Mouse (Mus musculus) lung, embryonic 16.5 days (tissue): Measurements from ENCODE around the gene Apbb2. TPM values are rescaled to one million over a fixed set of nuclear protein-coding genes. Genes with fewer than 3 reads are reported as not detected.

Source experiments
- ATAC-seq: fragments of 200-750 bp; cut with Nextera tagmentation; 2 replicates; pipeline ENCODE4 v1.8.0; 2017; ENCODE audit warnings: low read depth, mild to moderate bottlenecking, moderate library complexity
- H3K27ac ChIP-seq: fragments of 300-500 bp; sonication (generic); 2 replicates; pipeline ENCODE4 v1.5.1; 2014; ENCODE audit warnings: mild to moderate bottlenecking, control low read depth, low read length
- H3K27me3 ChIP-seq: fragments of 300-500 bp; sonication (generic); 2 replicates; pipeline ENCODE4 v1.6.1; 2014; ENCODE audit warnings: low read depth, low read length, mixed read lengths; ENCODE audit not compliant: control insufficient read depth, insufficient read depth
- H3K36me3 ChIP-seq: fragments of 300-500 bp; sonication (generic); 2 replicates; pipeline ENCODE4 v1.6.1; 2014; ENCODE audit warnings: low read length; ENCODE audit not compliant: control insufficient read depth, insufficient read depth
- H3K4me1 ChIP-seq: fragments of 300-500 bp; sonication (generic); replicated peaks from 2 replicates; pipeline ENCODE4 v1.6.1; 2014; ENCODE audit warnings: low read length, mixed read lengths; ENCODE audit not compliant: control insufficient read depth, insufficient read depth
- H3K4me2 ChIP-seq: fragments of 300-500 bp; sonication (generic); 2 replicates; pipeline ENCODE4 v1.6.1; 2014; ENCODE audit warnings: low read depth, low read length, control low read depth
- H3K4me3 ChIP-seq: fragments of 300-500 bp; sonication (generic); 2 replicates; pipeline ENCODE4 v1.5.1; 2014; ENCODE audit warnings: mild to moderate bottlenecking, low read length, control low read depth
- H3K9ac ChIP-seq: fragments of 300-500 bp; sonication (generic); 2 replicates; pipeline ENCODE4 v1.6.1; 2014; ENCODE audit warnings: low read length, control low read depth
- H3K9me3 ChIP-seq: fragments of 300-500 bp; sonication (generic); 2 replicates; pipeline ENCODE4 v1.6.1; 2016; ENCODE audit warnings: low read length; ENCODE audit not compliant: control insufficient read depth
- WGBS: fragments of 180-500 bp; shearing (Covaris S2); extraction: QIAGEN DNeasy Blood & Tissue Kit; methylation state at CpG from one replicate; pipeline ENCODE4 v1.1.7; 2014; 5-methylcytosine and 5-hydroxymethylcytosine counted together
- polyA plus RNA-seq: library from polyadenylated mRNA; unstranded; fragments of >200 nt; fragmentation: Nextera tagmentation; extraction: Ambion mirVana; gene quantifications from 2 replicates; pipeline ENCODE4 v1.2.1, GENCODE M21; 2015

The Apbb2 gene
- polyA plus RNA-seq, 1 experiment from 2014 or later = 56.7 TPM

GRCm38 (mm10) chr5:66523681-66524503 is 94.7 kb downstream of the Apbb2 start:
- H3K27ac ChIP-seq = peak overlapping the region; percentile 67
- WGBS = 46% methylated on average over 16 of the region's 16 CpGs
- H3K4me1 ChIP-seq = peaks cover 22% of the 10 kb centered on the region
- no peaks in the 10 kb centered on the region for H3K27me3 ChIP-seq
- ATAC-seq = 0 out of 2 replicates have a peak, but pooled peaks have one; percentile 24
- no peaks in the 10 kb centered on the region for H3K36me3 ChIP-seq
- H3K4me3 ChIP-seq = peak overlapping the region; percentile 13; the same call in 1 of the 2 replicates
- H3K4me2 ChIP-seq = peak overlapping the region; percentile 45
- no peaks in the 10 kb centered on the region for H3K9me3 ChIP-seq
- peak overlapping the region; percentile 26; the same call in 1 of the 2 replicates for H3K9ac ChIP-seq

- no peaks in the 10 kb centered on the region for H3K9me3 ChIP-seq
- H3K27ac ChIP-seq = no peak overlapping the region
- H3K27me3 ChIP-seq = no peaks in the 10 kb centered on the region
- ATAC-seq = no peak
- H3K9ac ChIP-seq = no peak overlapping the region
- H3K4me1 ChIP-seq = peaks cover 21% of the 10 kb centered on the region
- 72% methylated on average over 2 of the region's 2 CpGs for whole genome bisulfite sequencing
- H3K4me3 ChIP-seq = no peak overlapping the region
- H3K36me3 ChIP-seq = no peaks in the 10 kb centered on the region
- H3K4me2 ChIP-seq = no peak overlapping the region
These were observed 97.3 kb downstream of the Apbb2 start for GRCm38 (mm10) chr5:66521250-66521649.

GRCm38 (mm10) chr5:66519511-66519910 is 99.1 kb downstream of the Apbb2 start:
- Histone ChIP-seq H3K27ac (no peak overlapping the region), H3K9ac (no peak overlapping the region), H3K36me3 (no peaks in the 10 kb centered on the region), H3K4me3 (no peak overlapping the region), H3K4me1 (peaks cover 21% of the 10 kb centered on the region), H3K27me3 (no peaks in the 10 kb centered on the region), H3K4me2 (no peak overlapping the region), H3K9me3 (no peaks in the 10 kb centered on the region)
- no peak for ATAC-seq
- WGBS = 53% methylated on average over 5 of the region's 5 CpGs

GRCm38 (mm10) chr5:66518411-66519006 is 100.1 kb downstream of the Apbb2 start:
- no peak overlapping the region for H3K27ac ChIP-seq
- no peaks in the 10 kb centered on the region for H3K9me3 ChIP-seq
- peak overlapping the region; percentile 7; the same call in 1 of the 2 replicates for H3K4me2 ChIP-seq
- ATAC-seq = peak; percentile 67
- H3K36me3 ChIP-seq = no peaks in the 10 kb centered on the region
- H3K4me1 ChIP-seq = peaks cover 13% of the 10 kb centered on the region
- H3K4me3 ChIP-seq = peak overlapping the region; percentile 8; the same call in 1 of the 2 replicates
- WGBS = 33% methylated on average over 14 of the region's 14 CpGs
- H3K9ac ChIP-seq = no peak overlapping the region
- no peaks in the 10 kb centered on the region for H3K27me3 ChIP-seq

GRCm38 (mm10) chr5:66517503-66517902 is 101.1 kb downstream of the Apbb2 start:
- Histone ChIP-seq H3K4me1 (peaks cover 8% of the 10 kb centered on the region), H3K9me3 (no peaks in the 10 kb centered on the region), H3K27ac (peak overlapping the region; percentile 36; the same call in 1 of the 2 replicates), H3K4me2 (no peak overlapping the region), H3K9ac (no peak overlapping the region), H3K4me3 (no peak overlapping the region), H3K36me3 (no peaks in the 10 kb centered on the region), H3K27me3 (no peaks in the 10 kb centered on the region)
- ATAC-seq = no peak
- WGBS = 62% methylated on average over 6 of the region's 6 CpGs

- WGBS = 90% methylated on average over 8 of the region's 8 CpGs
- H3K9ac ChIP-seq = no peak overlapping the region
- H3K4me3 ChIP-seq = no peak overlapping the region
- no peak overlapping the region for H3K27ac ChIP-seq
- no peak for ATAC-seq
- H3K4me2 ChIP-seq = no peak overlapping the region
- peaks cover 8% of the 10 kb centered on the region for H3K4me1 ChIP-seq
- H3K9me3 ChIP-seq = no peaks in the 10 kb centered on the region
- no peaks in the 10 kb centered on the region for H3K36me3 ChIP-seq
- H3K27me3 ChIP-seq = no peaks in the 10 kb centered on the region
These were observed 102.3 kb downstream of the Apbb2 start for GRCm38 (mm10) chr5:66516311-66516710.

- no peaks in the 10 kb centered on the region for H3K36me3 ChIP-seq
- H3K27me3 ChIP-seq = no peaks in the 10 kb centered on the region
- H3K9ac ChIP-seq = no peak overlapping the region
- H3K4me2 ChIP-seq = no peak overlapping the region
- WGBS = 82% methylated on average over 10 of the region's 10 CpGs
- peaks cover 8% of the 10 kb centered on the region for H3K4me1 ChIP-seq
- no peaks in the 10 kb centered on the region for H3K9me3 ChIP-seq
- H3K27ac ChIP-seq = no peak overlapping the region
- ATAC-seq = no peak
- H3K4me3 ChIP-seq = no peak overlapping the region
These were observed 103.3 kb downstream of the Apbb2 start for GRCm38 (mm10) chr5:66515271-66515670.

- H3K27ac ChIP-seq = no peak overlapping the region
- WGBS = 89% methylated on average over 6 of the region's 6 CpGs
- H3K9me3 ChIP-seq = no peaks in the 10 kb centered on the region
- no peak overlapping the region for H3K4me2 ChIP-seq
- no peaks in the 10 kb centered on the region for H3K27me3 ChIP-seq
- H3K4me3 ChIP-seq = no peak overlapping the region
- no peak overlapping the region for H3K9ac ChIP-seq
- H3K36me3 ChIP-seq = no peaks in the 10 kb centered on the region
- peaks cover 8% of the 10 kb centered on the region for H3K4me1 ChIP-seq
- ATAC-seq = no peak
These were observed 103.9 kb downstream of the Apbb2 start for GRCm38 (mm10) chr5:66514659-66515058.

GRCm38 (mm10) chr5:66513412-66513811 is 105.2 kb downstream of the Apbb2 start:
- ATAC-seq = no peak
- H3K27ac ChIP-seq = no peak overlapping the region
- H3K4me2 ChIP-seq = no peak overlapping the region
- H3K4me1 ChIP-seq = peaks cover 6% of the 10 kb centered on the region
- H3K4me3 ChIP-seq = no peak overlapping the region
- H3K9me3 ChIP-seq = no peaks in the 10 kb centered on the region
- no peaks in the 10 kb centered on the region for H3K27me3 ChIP-seq
- H3K9ac ChIP-seq = no peak overlapping the region
- H3K36me3 ChIP-seq = no peaks in the 10 kb centered on the region
